23 mouse cellular contexts compared by ENCODE assay signal in the genomic region with DNA sequence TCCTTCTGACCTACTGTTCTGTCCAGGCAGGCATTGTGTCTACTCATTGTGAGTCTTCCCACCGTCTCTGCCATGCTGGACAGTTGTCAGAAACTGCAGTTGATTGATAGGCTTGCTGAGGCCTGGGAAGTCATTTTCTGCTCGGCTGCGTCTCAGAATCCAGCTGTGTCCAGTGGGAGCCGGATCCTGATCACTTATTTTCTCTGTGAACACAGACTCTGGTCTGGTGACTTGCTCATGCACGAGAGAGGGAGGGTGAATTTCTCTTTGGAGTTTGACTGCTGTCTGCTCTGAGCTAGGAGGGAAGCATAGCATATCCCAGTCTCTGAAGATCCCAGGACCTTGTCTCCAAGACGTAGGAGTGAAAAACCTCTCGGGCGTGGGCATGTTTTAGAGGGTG.
DNase-seq lines count a peak whose midpoint lies in the region; ATAC-seq and TF ChIP-seq lines count a peak whose summit lies in the region.
"Had no signal": no experiment of that assay in that cellular context is flagged by ENCODE, and none has a peak within 500 bp of the region (broad histone marks: within the 10 kb centered on the region; RNA-seq: fewer than 3 reads in every experiment).

No protein-coding gene starts in this region.

- no peaks in the 10 kb centered on the region for H3K36me3 ChIP-seq in lung, embryonic 14.5 days (ENCODE audit: insufficient read depth)
- H3K36me3 ChIP-seq in midbrain, postnatal 0 days (ENCODE audit: insufficient read depth, low read length), result no peaks in the 10 kb centered on the region
- H3K36me3 ChIP-seq: embryonic facial prominence, embryonic 10.5 days; heart, embryonic 10.5 days; limb, embryonic 12.5 days; midbrain, embryonic 10.5 days had no signal

- DNase-seq in lung, embryonic 14.5 days, result peak; percentile 14
- no peak for DNase-seq in lung, postnatal 4 days
- peak; percentile 69 for DNase-seq in kidney, adult 9 months
- peak; percentile 74 to 81 for DNase-seq in kidney, postnatal 4 days
- DNase-seq in retina, postnatal 1 day, result no peak
- DNase-seq in spleen, postnatal 14 days (ENCODE audit: low spot score in 2 of 2), result no peak
- DNase-seq in right cerebral cortex, postnatal 25 days, result no peak
- no peak for DNase-seq in midbrain, postnatal 0 days (ENCODE audit: low spot score)
- DNase-seq: adrenal gland, adult 2 months; cerebellum, adult 2 months; forebrain, postnatal 0 days; gastrocnemius, postnatal 10 days; layer of hippocampus, postnatal 36 days; lung, postnatal 10 days; right cerebral cortex, postnatal 4 days; thymus, adult 2 months had no signal

- H3K4me3 ChIP-seq in lung, embryonic 14.5 days (ENCODE audit: low read depth, low read length), result no peak overlapping the region
- no peak overlapping the region for H3K4me3 ChIP-seq in midbrain, postnatal 0 days (ENCODE audit: low read depth, low read length)
- H3K4me3 ChIP-seq: embryonic facial prominence, embryonic 10.5 days; erythroblast, embryonic 14.5 days; heart, embryonic 10.5 days; limb, embryonic 12.5 days; midbrain, embryonic 10.5 days had no signal

- no peaks in the 10 kb centered on the region for H3K9me3 ChIP-seq in lung, embryonic 14.5 days (ENCODE audit: low read depth, low read length)
- H3K9me3 ChIP-seq in midbrain, postnatal 0 days (ENCODE audit: low read length), result no peaks in the 10 kb centered on the region
- H3K9me3 ChIP-seq: embryonic facial prominence, embryonic 10.5 days; heart, embryonic 10.5 days; limb, embryonic 12.5 days; midbrain, embryonic 10.5 days had no signal

- no peak overlapping the region for H3K4me2 ChIP-seq in lung, embryonic 14.5 days
- no peak overlapping the region for H3K4me2 ChIP-seq in midbrain, postnatal 0 days (ENCODE audit: low read depth, low read length, poor library complexity, severe bottlenecking)
- H3K4me2 ChIP-seq: limb, embryonic 12.5 days had no signal

- H3K27me3 ChIP-seq in lung, embryonic 14.5 days (ENCODE audit: insufficient read depth, low read length), result no peaks in the 10 kb centered on the region
- no peaks in the 10 kb centered on the region for H3K27me3 ChIP-seq in midbrain, postnatal 0 days (ENCODE audit: insufficient read depth, low read length)

- no peak overlapping the region for H3K9ac ChIP-seq in lung, embryonic 14.5 days
- H3K9ac ChIP-seq in midbrain, postnatal 0 days (replicated peaks; ENCODE audit: low read length, poor library complexity, severe bottlenecking), result no peak overlapping the region
- H3K9ac ChIP-seq: forebrain, postnatal 0 days; limb, embryonic 12.5 days; liver, embryonic 14.5 days had no signal

- WGBS in lung, embryonic 14.5 days, result 45% methylated on average over 8 of the region's 8 CpGs
- 71% methylated on average over 8 of the region's 8 CpGs for WGBS in midbrain, postnatal 0 days

- no peaks in the 10 kb centered on the region for H3K4me1 ChIP-seq in lung, embryonic 14.5 days (ENCODE audit: insufficient read depth)
- H3K4me1 ChIP-seq in midbrain, postnatal 0 days (ENCODE audit: insufficient read depth, low read length), result no peaks in the 10 kb centered on the region
- H3K4me1 ChIP-seq: heart, embryonic 10.5 days; limb, embryonic 12.5 days had no signal

- H3K27ac ChIP-seq in lung, embryonic 14.5 days (ENCODE audit: low read depth), result no peak overlapping the region
- no peak overlapping the region for H3K27ac ChIP-seq in midbrain, postnatal 0 days (ENCODE audit: low read depth, low read length)
- H3K27ac ChIP-seq: embryonic facial prominence, embryonic 10.5 days; heart, embryonic 10.5 days; limb, embryonic 12.5 days; liver, embryonic 14.5 days; midbrain, embryonic 10.5 days had no signal

- ATAC-seq in lung, embryonic 14.5 days (ENCODE audit: insufficient read depth), result no peak
- ATAC-seq in midbrain, postnatal 0 days (ENCODE audit: low FRiP score), result no peak
- ATAC-seq: forebrain, postnatal 0 days; intestine, embryonic 16.5 days had no signal

- TF ChIP-seq CTCF in lung, embryonic 14.5 days (IDR thresholded peaks at IDR 0.05; ENCODE audit: low read depth), result no peak
- no peak for TF ChIP-seq CTCF in midbrain, postnatal 0 days (IDR thresholded peaks at IDR 0.05)

Comparison
In these comparisons a context has a peak if more than half of its experiments do, and no peak if none do; other contexts are left out.
1. DNase-seq: peak in lung, embryonic 14.5 days (single experiment), kidney, adult 9 months (single experiment) and kidney, postnatal 4 days (2 of 2); none in lung, postnatal 4 days (0 of 2), retina, postnatal 1 day (single experiment), spleen, postnatal 14 days (0 of 2), right cerebral cortex, postnatal 25 days (single experiment) and midbrain, postnatal 0 days (single experiment).